Mouse (Mus musculus) lung, postnatal 0 days (tissue): ENCODE measurements around the gene Gm20388.

Experiments used
- CTCF ChIP-seq: IDR thresholded peaks from 2 replicates; pipeline ENCODE4 v1.5.1; 2016; ENCODE audit warnings: antibody characterized with exemption, mild to moderate bottlenecking
- EP300 ChIP-seq: IDR thresholded peaks from 2 replicates; pipeline ENCODE4 v1.6.1; 2016; ENCODE audit warnings: antibody characterized with exemption, mild to moderate bottlenecking, control low read depth

- TF ChIP-seq CTCF (peak; percentile 82), EP300 (no peak)
Observed at GRCm38 (mm10) chr8:123406786-123407185, 3496.1 kb downstream of the Gm20388 start, which contains the start of gene Mc1r.
